Mouse (Mus musculus) olfactory bulb, adult 2 months (tissue): ENCODE measurements around the gene Ankrd33b.

ENCODE experiments used
- CTCF ChIP-seq: fragments of 200-500 bp; IDR thresholded peaks from 2 replicates; pipeline ENCODE4 v1.5.1; 2012; ENCODE audit warnings: low read depth, mild to moderate bottlenecking, low read length, moderate library complexity; ENCODE audit not compliant: insufficient read depth
- POLR2A ChIP-seq: fragments of 200-500 bp; IDR thresholded peaks from 2 replicates; pipeline ENCODE4 v1.6.1; 2012; ENCODE audit warnings: mild to moderate bottlenecking, low read depth, low read length, moderate library complexity; ENCODE audit not compliant: insufficient read depth

DNA sequence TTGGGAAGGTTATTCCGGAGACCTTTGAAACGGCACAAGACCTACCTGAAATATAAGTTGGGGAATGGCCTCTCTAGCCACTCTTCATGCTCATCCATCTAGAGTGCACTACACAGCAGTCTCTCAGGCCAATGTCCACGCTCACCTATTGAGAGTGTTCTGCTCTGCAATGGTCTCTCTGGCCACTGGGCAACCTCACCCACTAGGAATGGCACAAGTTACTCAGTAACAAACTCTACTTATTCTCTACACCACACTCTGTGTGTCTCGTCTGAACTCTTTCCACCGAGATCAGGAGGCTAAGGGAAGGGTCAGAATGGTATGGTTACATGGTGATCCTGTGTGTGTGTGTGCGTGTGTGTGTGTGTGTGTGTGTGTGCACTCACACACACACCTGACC is 7.7 kb downstream of the Ankrd33b start:
- no peak for TF ChIP-seq CTCF
- no peak for TF ChIP-seq POLR2A
